Mouse (Mus musculus): Measurements from ENCODE around the gene Snupn. TPM values are rescaled to one million over a fixed set of nuclear protein-coding genes. Genes with fewer than 3 reads are reported as not detected.

Gene Snupn
- polyA plus RNA-seq, 2 experiments, result 4.6 to 8.7 TPM

DNA sequence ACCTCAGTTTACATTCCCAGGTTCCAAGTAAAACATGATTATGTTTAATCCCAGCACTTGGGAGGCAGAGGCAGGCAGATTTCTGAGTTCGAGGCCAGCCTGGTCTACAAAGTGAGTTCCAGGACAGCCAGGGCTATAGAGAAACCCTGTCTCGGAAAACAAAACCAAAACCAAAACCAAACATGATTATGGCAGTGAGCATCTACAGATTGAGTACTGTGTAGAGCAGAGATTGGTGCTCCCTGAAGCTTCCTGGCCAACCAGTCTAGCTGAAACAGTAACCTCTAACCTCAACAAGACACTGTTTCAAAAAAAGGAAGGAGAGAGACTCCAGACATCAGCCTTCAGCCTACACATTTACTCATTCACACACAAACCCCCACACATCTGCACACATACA, 8.0 kb downstream of the Snupn start:
- no peak overlapping the region for H3K9ac ChIP-seq (replicated peaks)
- TF ChIP-seq CTCF (IDR thresholded peaks at IDR 0.05; ENCODE audit: low read depth), result no peak
- no peak for TF ChIP-seq EP300 (IDR thresholded peaks at IDR 0.05; ENCODE audit: low read depth)
- H3K27ac ChIP-seq, result no peak overlapping the region
- 68% methylated on average over 2 of the region's 2 CpGs for WGBS (ENCODE audit: insufficient replicate concordance)
- no peaks in the 10 kb centered on the region for H3K36me3 ChIP-seq (replicated peaks; ENCODE audit: control insufficient read depth, insufficient read depth, low read depth)
- H3K9me3 ChIP-seq (ENCODE audit: control insufficient read depth, low read length), result no peaks in the 10 kb centered on the region
- H3K27me3 ChIP-seq (ENCODE audit: control insufficient read depth, insufficient read depth, low read length), result no peaks in the 10 kb centered on the region
- DNase-seq (ENCODE audit: low read depth in 3 of 3, low spot score in 3 of 3) (no peak), ATAC-seq (ENCODE audit: insufficient read depth) (no peak)
- no peak overlapping the region for H3K4me3 ChIP-seq (ENCODE audit: insufficient read depth in 1 of 2, low read depth in 2 of 2, low read length in 2 of 2)
- H3K4me1 ChIP-seq (replicated peaks; ENCODE audit: control insufficient read depth in 2 of 2, insufficient read depth in 2 of 2, low read length in 1 of 2), result no peaks in the 10 kb centered on the region
- H3K4me2 ChIP-seq (ENCODE audit: low read depth), result no peak overlapping the region

DNA sequence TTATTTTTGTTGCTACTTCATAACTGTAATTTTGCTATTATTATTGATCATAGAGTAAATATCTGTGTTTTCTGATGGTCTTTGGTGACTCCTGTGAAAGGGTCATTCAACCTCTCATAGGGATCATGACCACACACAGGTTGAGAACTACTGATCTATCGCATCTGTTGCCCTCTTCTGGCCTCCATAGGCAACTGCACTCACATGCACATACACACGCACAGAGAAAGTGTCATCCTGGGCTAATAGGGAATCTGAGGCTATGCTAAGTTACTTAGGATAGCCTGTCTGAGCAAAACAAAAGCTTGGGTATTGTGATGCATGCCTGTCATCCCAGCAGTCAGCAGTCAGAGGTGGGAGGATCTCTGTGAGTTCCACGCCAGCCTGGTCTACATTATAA, 10.9 kb downstream of the Snupn start:
- H3K4me1 ChIP-seq (replicated peaks; ENCODE audit: control insufficient read depth in 2 of 2, insufficient read depth in 2 of 2, low read length in 1 of 2), result no peaks in the 10 kb centered on the region
- 85% methylated on average over 3 of the region's 3 CpGs for WGBS (ENCODE audit: insufficient replicate concordance)
- no peak overlapping the region for H3K27ac ChIP-seq
- no peak for ATAC-seq (ENCODE audit: insufficient read depth)
- H3K4me3 ChIP-seq (ENCODE audit: insufficient read depth in 1 of 2, low read depth in 2 of 2, low read length in 2 of 2), result no peak overlapping the region
- no peaks in the 10 kb centered on the region for H3K9me3 ChIP-seq (ENCODE audit: control insufficient read depth, low read length)
- no peak for DNase-seq (ENCODE audit: low read depth in 3 of 3, low spot score in 3 of 3)
- no peak overlapping the region for H3K4me2 ChIP-seq (ENCODE audit: low read depth)
- peak; percentile 42 for TF ChIP-seq CTCF (IDR thresholded peaks at IDR 0.05; ENCODE audit: low read depth)
- TF ChIP-seq EP300 (IDR thresholded peaks at IDR 0.05; ENCODE audit: low read depth), result no peak
- no peaks in the 10 kb centered on the region for H3K27me3 ChIP-seq (ENCODE audit: control insufficient read depth, insufficient read depth, low read length)
- no peaks in the 10 kb centered on the region for H3K36me3 ChIP-seq (replicated peaks; ENCODE audit: control insufficient read depth, insufficient read depth, low read depth)
- no peak overlapping the region for H3K9ac ChIP-seq (replicated peaks)

DNA sequence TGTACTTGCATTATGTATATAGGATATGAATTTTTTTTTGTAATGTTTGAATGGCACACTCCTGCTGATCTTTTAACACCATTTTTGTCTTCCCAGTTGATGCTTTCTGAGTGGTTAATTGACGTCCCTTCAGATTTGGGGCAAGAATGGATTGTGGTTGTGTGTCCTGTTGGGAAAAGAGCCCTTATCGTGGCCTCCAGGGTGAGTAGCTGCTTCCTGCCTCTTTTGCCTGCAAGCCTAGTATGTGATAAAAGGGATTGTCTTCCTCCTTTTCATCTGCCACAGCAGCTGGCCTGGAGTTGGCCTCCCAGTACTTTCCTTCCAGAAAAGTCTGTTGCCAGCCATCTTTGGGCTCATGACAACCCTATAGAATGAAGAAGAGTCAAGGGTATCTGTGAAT, 19.5 kb downstream of the Snupn start:
- no peak overlapping the region for H3K27ac ChIP-seq
- WGBS (ENCODE audit: insufficient replicate concordance), result 23% methylated on average over 2 of the region's 2 CpGs
- H3K36me3 ChIP-seq (replicated peaks; ENCODE audit: control insufficient read depth, insufficient read depth, low read depth), result no peaks in the 10 kb centered on the region
- no peak for ATAC-seq (ENCODE audit: insufficient read depth)
- H3K27me3 ChIP-seq (ENCODE audit: control insufficient read depth, insufficient read depth, low read length), result no peaks in the 10 kb centered on the region
- no peak for DNase-seq (ENCODE audit: low read depth in 3 of 3, low spot score in 3 of 3)
- no peak overlapping the region for H3K4me3 ChIP-seq (ENCODE audit: insufficient read depth in 1 of 2, low read depth in 2 of 2, low read length in 2 of 2)
- H3K4me1 ChIP-seq (replicated peaks; ENCODE audit: control insufficient read depth in 2 of 2, insufficient read depth in 2 of 2, low read length in 1 of 2), result no peaks in the 10 kb centered on the region
- no peak for TF ChIP-seq EP300 (IDR thresholded peaks at IDR 0.05; ENCODE audit: low read depth)
- no peak for TF ChIP-seq CTCF (IDR thresholded peaks at IDR 0.05; ENCODE audit: low read depth)
- no peak overlapping the region for H3K4me2 ChIP-seq (ENCODE audit: low read depth)
- no peaks in the 10 kb centered on the region for H3K9me3 ChIP-seq (ENCODE audit: control insufficient read depth, low read length)
- no peak overlapping the region for H3K9ac ChIP-seq (replicated peaks)

DNA sequence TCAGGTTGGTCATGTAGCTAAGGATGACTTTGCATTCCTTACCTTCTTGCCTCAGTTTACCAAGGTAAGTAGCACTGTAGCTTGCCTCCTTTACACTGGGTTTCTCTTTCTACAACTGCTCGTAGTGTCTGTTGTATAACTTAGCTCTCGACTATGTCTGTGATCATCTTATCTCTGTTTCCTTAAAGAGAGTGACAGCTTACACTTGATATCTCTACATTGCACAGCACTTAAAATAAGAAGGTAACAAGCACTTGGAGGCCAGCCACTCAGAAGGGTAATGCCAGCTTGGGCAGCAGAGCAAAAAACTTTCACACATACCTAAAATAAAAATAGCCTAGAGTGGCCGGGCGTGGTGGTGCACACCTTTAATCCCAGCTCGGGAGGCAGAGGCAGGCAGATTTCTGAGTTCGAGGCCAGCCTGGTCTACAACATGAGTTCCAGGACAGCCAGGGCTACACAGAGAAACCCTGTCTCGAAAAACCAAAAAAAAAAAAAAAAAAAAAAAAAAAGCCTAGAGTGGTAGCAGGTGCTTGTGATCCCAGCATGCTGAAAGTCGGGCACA, 23.4 kb downstream of the Snupn start:
- Histone ChIP-seq H3K4me3 (ENCODE audit: insufficient read depth in 1 of 2, low read depth in 2 of 2, low read length in 2 of 2) (no peak overlapping the region), H3K27ac (no peak overlapping the region), H3K27me3 (ENCODE audit: control insufficient read depth, insufficient read depth, low read length) (no peaks in the 10 kb centered on the region), H3K4me2 (ENCODE audit: low read depth) (no peak overlapping the region), H3K36me3 (replicated peaks; ENCODE audit: control insufficient read depth, insufficient read depth, low read depth) (no peaks in the 10 kb centered on the region), H3K9ac (replicated peaks) (no peak overlapping the region), H3K9me3 (ENCODE audit: control insufficient read depth, low read length) (no peaks in the 10 kb centered on the region), H3K4me1 (replicated peaks; ENCODE audit: control insufficient read depth in 2 of 2, insufficient read depth in 2 of 2, low read length in 1 of 2) (no peaks in the 10 kb centered on the region)
- ATAC-seq (ENCODE audit: insufficient read depth) (no peak), DNase-seq (ENCODE audit: low read depth in 3 of 3, low spot score in 3 of 3) (no peak)
- TF ChIP-seq EP300 (IDR thresholded peaks at IDR 0.05; ENCODE audit: low read depth), result no peak
- TF ChIP-seq CTCF (IDR thresholded peaks at IDR 0.05; ENCODE audit: low read depth), result no peak
- 55% methylated on average over 8 of the region's 8 CpGs for WGBS (ENCODE audit: insufficient replicate concordance)

DNA sequence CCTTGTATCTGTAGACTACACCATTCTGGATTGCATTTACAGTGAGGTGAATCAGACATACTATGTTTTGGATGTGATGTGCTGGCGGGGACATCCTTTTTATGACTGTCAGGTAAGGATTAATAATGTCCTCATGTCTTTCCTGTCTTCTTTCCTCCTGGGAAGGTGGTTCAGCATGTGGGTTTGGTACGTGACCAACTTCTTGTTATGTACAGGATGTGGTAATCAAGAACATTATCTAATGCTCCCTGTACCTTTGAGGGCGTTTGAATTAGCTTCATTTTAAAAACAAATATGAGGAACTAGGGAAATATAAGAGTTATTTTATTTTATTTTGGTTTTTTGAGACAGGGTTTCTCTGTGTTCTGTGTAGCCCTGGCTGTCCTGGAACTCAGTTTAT, 24.5 kb downstream of the Snupn start:
- Histone ChIP-seq H3K27ac (no peak overlapping the region), H3K27me3 (ENCODE audit: control insufficient read depth, insufficient read depth, low read length) (no peaks in the 10 kb centered on the region), H3K9me3 (ENCODE audit: control insufficient read depth, low read length) (no peaks in the 10 kb centered on the region), H3K4me3 (ENCODE audit: insufficient read depth in 1 of 2, low read depth in 2 of 2, low read length in 2 of 2) (no peak overlapping the region), H3K4me2 (ENCODE audit: low read depth) (no peak overlapping the region), H3K4me1 (replicated peaks; ENCODE audit: control insufficient read depth in 2 of 2, insufficient read depth in 2 of 2, low read length in 1 of 2) (no peaks in the 10 kb centered on the region), H3K9ac (replicated peaks) (no peak overlapping the region), H3K36me3 (replicated peaks; ENCODE audit: control insufficient read depth, insufficient read depth, low read depth) (no peaks in the 10 kb centered on the region)
- WGBS (ENCODE audit: insufficient replicate concordance), result 33% methylated on average over 3 of the region's 3 CpGs
- TF ChIP-seq EP300 (IDR thresholded peaks at IDR 0.05; ENCODE audit: low read depth) (no peak), CTCF (IDR thresholded peaks at IDR 0.05; ENCODE audit: low read depth) (no peak)
- DNase-seq (ENCODE audit: low read depth in 3 of 3, low spot score in 3 of 3) (no peak), ATAC-seq (ENCODE audit: insufficient read depth) (no peak)

All from liver, embryonic 14.5 days (tissue).